Mouse (Mus musculus): Measurements from ENCODE around the gene Popdc2. TPM values are rescaled to one million over a fixed set of nuclear protein-coding genes. Genes with fewer than 3 reads are reported as not detected.
A peak's percentile ranks its signal among the peaks of the same experiment; 100 is the strongest.

Popdc2 gene
- polyA plus RNA-seq, 1 experiment: 20.9 TPM

DNA sequence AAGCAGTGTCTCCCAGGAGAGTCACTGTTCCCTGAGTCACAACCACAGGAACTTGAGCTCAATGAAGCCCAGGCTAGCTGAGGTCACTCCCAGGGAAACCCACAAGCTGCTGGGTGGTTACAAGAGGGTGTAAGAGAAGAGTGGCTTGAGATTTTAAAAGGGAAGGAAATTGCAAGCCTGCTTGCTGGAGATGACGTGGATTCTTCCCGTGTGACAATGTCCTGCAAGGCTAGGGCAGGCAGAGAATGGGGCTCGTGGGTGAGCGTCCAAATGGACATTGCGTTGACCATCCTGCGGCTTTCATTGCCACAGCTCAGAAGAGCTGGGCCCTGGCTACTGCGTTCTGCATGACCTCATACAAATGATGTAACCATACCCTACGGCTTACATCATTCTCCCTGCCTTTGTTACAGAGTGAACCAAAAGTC lies 32.2 kb downstream of the Popdc2 start:
- Histone ChIP-seq H3K4me1 (ENCODE audit: control insufficient read depth, insufficient read depth, low read length) (peaks cover 3% of the 10 kb centered on the region; the same call in 1 of the 2 replicates), H3K4me3 (replicated peaks; ENCODE audit: control insufficient read depth, low read depth, low read length) (no peak overlapping the region), H3K27ac (ENCODE audit: control insufficient read depth, insufficient read depth, low read depth, low read length, poor library complexity) (peak overlapping the region; percentile 9; the same call in 1 of the 2 replicates)
- TF ChIP-seq CTCF (IDR thresholded peaks at IDR 0.05; ENCODE audit: control insufficient read depth, insufficient read depth, low read length): no peak
- TF ChIP-seq POLR2A (IDR thresholded peaks at IDR 0.05; ENCODE audit: borderline replicate concordance, control insufficient read depth, low read depth, low read length): no peak
- WGBS: 37% methylated on average over 8 of the region's 8 CpGs

DNA sequence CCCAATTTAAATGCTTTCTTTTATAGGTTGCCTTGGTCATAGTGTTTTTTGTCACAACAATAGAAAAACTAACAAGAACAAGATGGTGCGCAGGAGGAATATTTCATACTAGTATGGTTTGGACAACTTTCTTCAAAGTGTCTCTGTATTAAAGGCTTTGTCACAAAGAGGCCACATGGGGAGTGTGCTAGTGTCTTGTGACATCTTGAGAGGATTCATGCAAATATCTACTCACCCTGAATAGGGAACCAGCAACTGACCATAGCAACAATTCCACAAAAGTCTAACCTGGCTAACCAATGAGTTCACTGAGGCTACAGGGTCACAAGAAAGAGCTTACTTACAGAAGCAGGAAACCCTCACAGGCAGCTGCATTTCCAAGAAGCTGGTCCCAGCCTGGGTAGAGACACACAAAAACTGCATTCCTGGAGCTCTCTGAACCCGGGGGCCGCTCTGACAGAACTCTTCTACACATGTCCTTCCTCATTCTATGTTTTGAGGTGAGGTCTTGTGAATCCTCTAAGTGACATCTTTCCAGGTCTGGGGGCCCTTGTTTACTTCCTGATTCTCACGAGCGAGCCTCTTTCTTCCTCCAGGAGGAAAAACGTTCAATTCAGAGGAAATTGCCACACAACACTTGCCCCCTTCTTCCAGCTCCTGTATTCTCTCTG lies 33.2 kb downstream of the Popdc2 start:
- TF ChIP-seq POLR2A (IDR thresholded peaks at IDR 0.05; ENCODE audit: borderline replicate concordance, control insufficient read depth, low read depth, low read length): no peak
- H3K4me1 ChIP-seq (ENCODE audit: control insufficient read depth, insufficient read depth, low read length): peaks cover 4% of the 10 kb centered on the region; the same call in 1 of the 2 replicates
- H3K4me3 ChIP-seq (replicated peaks; ENCODE audit: control insufficient read depth, low read depth, low read length): no peak overlapping the region
- H3K27ac ChIP-seq (ENCODE audit: control insufficient read depth, insufficient read depth, low read depth, low read length, poor library complexity): peak overlapping the region; percentile 5; the same call in 1 of the 2 replicates
- 32% methylated on average over 6 of the region's 6 CpGs for WGBS

DNA sequence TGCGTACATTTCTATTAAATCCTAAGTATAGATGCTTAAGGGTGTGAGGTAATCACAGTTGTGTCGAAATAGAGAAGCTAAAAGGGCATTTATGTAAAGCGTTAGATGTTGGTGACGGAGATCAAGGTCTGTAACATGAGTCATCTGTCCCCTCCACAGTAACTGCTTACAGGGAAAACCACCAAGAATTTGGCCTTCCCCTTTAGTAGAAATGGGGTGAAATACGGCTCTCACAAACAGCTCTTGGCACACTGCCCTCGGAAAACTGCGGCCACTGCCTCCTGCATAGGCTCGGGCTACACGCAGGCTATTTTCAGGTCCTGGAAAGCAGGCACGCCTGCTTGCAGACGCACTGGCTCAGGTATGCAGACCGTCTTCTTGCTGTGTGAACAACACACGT lies 34.1 kb downstream of the Popdc2 start:
- TF ChIP-seq CTCF (IDR thresholded peaks at IDR 0.05; ENCODE audit: control insufficient read depth, insufficient read depth, low read length) (no peak), POLR2A (IDR thresholded peaks at IDR 0.05; ENCODE audit: borderline replicate concordance, control insufficient read depth, low read depth, low read length) (no peak)
- Histone ChIP-seq H3K27ac (ENCODE audit: control insufficient read depth, insufficient read depth, low read depth, low read length, poor library complexity) (peak overlapping the region; percentile 18; the same call in 1 of the 2 replicates), H3K4me1 (ENCODE audit: control insufficient read depth, insufficient read depth, low read length) (peaks cover 4% of the 10 kb centered on the region; the same call in 1 of the 2 replicates), H3K4me3 (replicated peaks; ENCODE audit: control insufficient read depth, low read depth, low read length) (no peak overlapping the region)
- WGBS: 9% methylated on average over 13 of the region's 13 CpGs

DNA sequence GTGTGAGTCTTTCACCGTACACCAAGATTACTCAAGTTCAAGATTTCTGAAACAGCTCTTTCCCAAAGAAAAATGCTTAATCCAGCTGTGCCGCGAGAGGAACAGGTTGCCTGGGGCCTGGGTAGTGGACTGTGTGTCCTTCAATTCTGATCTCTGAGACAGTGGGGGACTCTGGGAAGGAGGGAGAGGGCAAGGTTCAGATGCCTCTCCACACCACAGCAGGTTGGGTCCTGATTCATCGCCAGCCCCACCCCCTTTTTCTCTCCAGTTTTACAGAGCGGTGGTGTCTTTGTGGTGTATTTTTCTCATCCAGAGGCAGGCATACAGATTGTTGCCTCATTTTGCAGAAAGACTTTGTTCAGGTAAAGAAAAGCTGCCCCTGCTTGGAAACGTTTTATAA lies 36.3 kb downstream of the Popdc2 start:
- H3K4me3 ChIP-seq (replicated peaks; ENCODE audit: control insufficient read depth, low read depth, low read length): no peak overlapping the region
- H3K27ac ChIP-seq (ENCODE audit: control insufficient read depth, insufficient read depth, low read depth, low read length, poor library complexity): no peak overlapping the region
- peaks cover 4% of the 10 kb centered on the region; the same call in 1 of the 2 replicates for H3K4me1 ChIP-seq (ENCODE audit: control insufficient read depth, insufficient read depth, low read length)
- 73% methylated on average over 6 of the region's 6 CpGs for WGBS
- TF ChIP-seq CTCF (IDR thresholded peaks at IDR 0.05; ENCODE audit: control insufficient read depth, insufficient read depth, low read length) (no peak), POLR2A (IDR thresholded peaks at IDR 0.05; ENCODE audit: borderline replicate concordance, control insufficient read depth, low read depth, low read length) (no peak)

DNA sequence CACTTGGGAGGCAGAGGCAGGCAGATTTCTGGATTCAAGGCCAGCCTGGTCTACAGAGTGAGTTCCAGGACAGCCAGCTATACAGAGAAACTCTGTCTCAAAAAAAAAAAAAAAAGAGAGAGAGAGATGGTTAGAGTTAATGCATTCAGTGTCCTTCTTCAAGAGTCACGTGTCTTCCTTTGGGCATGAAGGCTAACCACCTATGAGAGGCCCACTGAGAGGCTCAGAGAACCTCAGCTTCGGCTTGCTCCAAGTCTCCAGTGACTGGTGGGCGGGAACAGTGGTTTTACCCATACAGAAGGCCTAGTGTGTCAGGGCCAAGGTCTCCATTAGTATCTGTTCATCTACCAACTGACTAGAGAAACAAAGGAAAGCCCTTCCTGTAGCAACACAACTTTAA lies 37.1 kb downstream of the Popdc2 start:
- Histone ChIP-seq H3K4me3 (replicated peaks; ENCODE audit: control insufficient read depth, low read depth, low read length) (no peak overlapping the region), H3K4me1 (ENCODE audit: control insufficient read depth, insufficient read depth, low read length) (peaks cover 4% of the 10 kb centered on the region; the same call in 1 of the 2 replicates), H3K27ac (ENCODE audit: control insufficient read depth, insufficient read depth, low read depth, low read length, poor library complexity) (no peak overlapping the region)
- TF ChIP-seq CTCF (IDR thresholded peaks at IDR 0.05; ENCODE audit: control insufficient read depth, insufficient read depth, low read length) (no peak), POLR2A (IDR thresholded peaks at IDR 0.05; ENCODE audit: borderline replicate concordance, control insufficient read depth, low read depth, low read length) (no peak)
- 27% methylated on average over 3 of the region's 3 CpGs for WGBS

DNA sequence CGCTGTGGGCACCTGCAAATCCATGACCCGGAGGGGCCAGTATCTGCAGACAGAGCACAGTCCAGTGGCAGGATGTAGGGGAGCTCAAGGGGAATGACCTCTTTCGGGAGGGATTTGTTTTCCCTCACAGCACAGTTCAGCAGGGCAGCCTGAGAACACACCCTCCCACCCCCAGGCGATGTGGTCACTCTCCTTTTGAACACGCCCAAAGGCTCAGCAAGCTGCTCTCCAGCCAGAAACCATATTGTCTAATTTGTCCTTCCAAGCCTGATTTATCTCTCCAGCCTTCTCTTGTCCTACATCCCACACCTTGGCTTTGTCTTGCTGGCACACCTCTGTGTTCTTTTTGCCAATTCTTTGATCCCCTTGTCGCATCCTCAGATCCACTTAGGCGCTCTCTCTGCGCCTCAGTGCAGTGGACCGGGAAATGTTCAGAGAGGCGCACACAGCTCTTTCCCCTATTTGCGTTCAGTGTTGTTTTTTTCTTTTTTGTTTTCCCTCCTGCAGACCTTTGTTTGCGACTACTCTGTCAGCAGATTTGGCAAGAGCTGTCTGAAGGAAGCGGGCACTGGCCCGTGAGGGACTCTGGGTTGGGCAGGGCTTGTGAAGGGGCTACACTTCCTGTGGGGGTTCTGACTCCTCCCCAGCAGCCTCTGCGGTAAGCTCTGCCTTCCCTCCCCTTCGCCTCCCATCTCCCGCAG lies 37.7 kb downstream of the Popdc2 start:
- TF ChIP-seq CTCF (IDR thresholded peaks at IDR 0.05; ENCODE audit: control insufficient read depth, insufficient read depth, low read length): no peak
- TF ChIP-seq POLR2A (IDR thresholded peaks at IDR 0.05; ENCODE audit: borderline replicate concordance, control insufficient read depth, low read depth, low read length): no peak
- Histone ChIP-seq H3K4me3 (replicated peaks; ENCODE audit: control insufficient read depth, low read depth, low read length) (no peak overlapping the region), H3K27ac (ENCODE audit: control insufficient read depth, insufficient read depth, low read depth, low read length, poor library complexity) (0 out of 2 replicates have a peak overlapping the region, but pooled peaks have one; percentile 11), H3K4me1 (ENCODE audit: control insufficient read depth, insufficient read depth, low read length) (peaks cover 4% of the 10 kb centered on the region; the same call in 1 of the 2 replicates)
- WGBS: 12% methylated on average over 17 of the region's 17 CpGs

DNA sequence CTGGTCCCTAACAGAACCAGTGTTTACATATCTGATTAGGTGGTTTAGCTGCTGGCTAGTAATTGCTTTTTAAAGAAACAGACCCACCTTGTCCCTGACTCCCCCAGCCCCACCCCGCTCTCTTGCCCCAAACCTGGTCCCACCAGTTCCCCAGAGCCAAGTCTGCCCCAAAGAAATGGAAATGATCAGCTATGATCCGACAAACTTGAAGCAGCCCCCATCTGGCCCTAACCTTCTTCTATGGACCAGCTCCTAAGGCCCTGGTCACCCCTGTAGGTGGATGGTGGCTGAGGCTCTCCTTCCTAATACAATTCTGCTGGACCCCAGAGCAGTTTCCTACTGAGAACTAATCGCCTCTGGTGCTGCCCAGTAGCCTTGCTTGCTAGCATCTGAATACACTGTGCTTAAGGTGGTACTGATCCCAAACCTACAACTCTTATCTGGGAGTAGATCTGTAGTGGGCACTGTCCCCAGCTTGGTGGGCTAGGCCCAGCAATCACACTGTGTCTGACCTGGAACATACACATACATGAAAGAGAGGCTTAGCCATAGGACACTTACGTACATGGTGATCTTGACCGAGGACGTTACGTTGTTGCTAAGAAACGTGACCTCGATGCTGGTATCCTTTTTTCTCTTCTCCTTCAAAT lies 38.4 kb downstream of the Popdc2 start:
- TF ChIP-seq CTCF (IDR thresholded peaks at IDR 0.05; ENCODE audit: control insufficient read depth, insufficient read depth, low read length) (no peak), POLR2A (IDR thresholded peaks at IDR 0.05; ENCODE audit: borderline replicate concordance, control insufficient read depth, low read depth, low read length) (no peak)
- peaks cover 4% of the 10 kb centered on the region; the same call in 1 of the 2 replicates for H3K4me1 ChIP-seq (ENCODE audit: control insufficient read depth, insufficient read depth, low read length)
- no peak overlapping the region for H3K4me3 ChIP-seq (replicated peaks; ENCODE audit: control insufficient read depth, low read depth, low read length)
- H3K27ac ChIP-seq (ENCODE audit: control insufficient read depth, insufficient read depth, low read depth, low read length, poor library complexity): no peak overlapping the region
- 84% methylated on average over 9 of the region's 9 CpGs for WGBS

DNA sequence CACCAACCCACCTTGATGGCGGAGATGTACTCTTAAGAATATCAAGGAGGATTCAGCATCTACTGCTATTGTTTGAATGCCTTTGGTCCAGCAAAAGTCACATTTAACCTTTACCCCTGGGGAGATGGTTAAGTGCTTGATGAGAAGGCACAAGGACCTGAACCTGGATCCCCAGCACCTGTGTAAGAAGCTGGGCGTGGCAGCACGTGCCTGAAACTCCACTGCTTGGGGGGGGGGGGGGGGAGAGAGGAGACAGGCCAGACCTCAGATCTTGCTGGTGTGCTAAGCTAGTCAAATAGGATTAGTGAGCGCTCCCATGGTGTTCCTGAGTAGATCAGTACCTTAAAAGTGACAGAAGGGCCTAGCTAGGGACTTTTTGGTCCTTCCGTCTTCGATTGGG lies 39.5 kb downstream of the Popdc2 start:
- Histone ChIP-seq H3K4me1 (ENCODE audit: control insufficient read depth, insufficient read depth, low read length) (peaks cover 3% of the 10 kb centered on the region; the same call in 1 of the 2 replicates), H3K27ac (ENCODE audit: control insufficient read depth, insufficient read depth, low read depth, low read length, poor library complexity) (no peak overlapping the region), H3K4me3 (replicated peaks; ENCODE audit: control insufficient read depth, low read depth, low read length) (no peak overlapping the region)
- TF ChIP-seq CTCF (IDR thresholded peaks at IDR 0.05; ENCODE audit: control insufficient read depth, insufficient read depth, low read length) (no peak), POLR2A (IDR thresholded peaks at IDR 0.05; ENCODE audit: borderline replicate concordance, control insufficient read depth, low read depth, low read length) (no peak)
- 80% methylated on average over 6 of the region's 6 CpGs for WGBS
